Mouse (Mus musculus): Measurements from ENCODE around the gene Rnf115. TPM values are rescaled to one million over a fixed set of nuclear protein-coding genes. Genes with fewer than 3 reads are reported as not detected.

Gene Rnf115
- total RNA-seq, 4 experiments from 2014 or later: 58.9 to 79.6 (median 70.5) TPM

DNA sequence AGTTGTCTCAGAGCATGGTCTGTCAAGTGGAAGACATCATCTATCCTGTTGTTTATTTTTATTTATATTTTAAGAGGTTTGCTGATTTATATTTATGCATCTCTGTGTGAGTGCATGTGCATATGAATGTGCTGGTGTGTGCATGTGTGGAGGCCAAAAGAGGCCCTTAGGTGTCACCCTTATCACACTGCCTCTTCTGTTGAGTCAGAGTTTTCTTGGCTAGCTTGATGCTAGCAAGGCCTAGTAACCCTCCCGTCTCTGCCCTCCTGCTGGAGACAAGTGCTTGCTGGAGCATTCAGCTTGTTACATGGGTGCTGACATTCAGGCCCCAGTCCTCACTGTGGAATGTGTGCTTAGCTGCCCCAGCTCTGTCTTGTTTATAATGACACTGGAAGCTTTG lies 45.5 kb downstream of the Rnf115 start:
- no peak for DNase-seq (ENCODE audit: low spot score in 2 of 2)

DNA sequence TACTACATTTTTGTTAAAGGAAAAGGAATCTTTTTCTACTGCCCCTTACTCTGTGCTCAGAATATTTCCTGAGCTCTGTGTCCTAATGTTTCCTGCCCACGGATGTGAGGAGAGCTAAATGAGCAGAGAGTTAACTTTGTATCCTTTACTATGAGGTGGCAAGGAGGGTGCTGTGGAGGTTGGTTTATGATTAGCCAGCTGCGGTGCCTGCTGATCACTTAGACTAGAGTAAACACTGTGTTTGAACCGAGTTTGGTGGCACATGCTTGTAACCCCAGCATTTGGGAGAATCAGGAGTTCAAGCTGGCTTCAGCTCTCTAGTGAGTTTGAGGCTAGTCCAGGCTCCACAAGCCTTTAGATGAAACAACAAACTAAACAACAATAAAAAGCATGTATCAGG lies 49.7 kb downstream of the Rnf115 start:
- no peak for DNase-seq (ENCODE audit: low spot score in 2 of 2)

DNA sequence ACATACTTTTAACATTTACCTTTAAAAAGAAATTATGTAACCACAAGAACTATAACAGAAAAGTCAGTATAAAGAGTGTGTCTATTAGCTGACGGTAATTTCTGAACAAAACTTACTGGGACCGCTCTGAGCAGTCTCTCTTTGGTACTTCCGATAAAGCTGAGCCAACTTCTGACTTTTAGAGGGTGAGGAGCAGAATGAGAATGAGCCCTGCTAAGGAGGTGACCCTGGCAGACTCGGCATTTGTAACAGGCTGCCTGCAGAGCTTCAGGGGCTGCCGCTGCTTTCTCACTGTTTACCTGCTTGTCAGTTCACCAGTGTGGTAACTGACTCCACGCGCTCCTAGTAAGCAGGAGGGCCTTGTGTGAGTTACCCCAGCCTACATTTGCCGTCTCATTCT lies 54.8 kb downstream of the Rnf115 start:
- DNase-seq (ENCODE audit: low spot score in 2 of 2): no peak

DNA sequence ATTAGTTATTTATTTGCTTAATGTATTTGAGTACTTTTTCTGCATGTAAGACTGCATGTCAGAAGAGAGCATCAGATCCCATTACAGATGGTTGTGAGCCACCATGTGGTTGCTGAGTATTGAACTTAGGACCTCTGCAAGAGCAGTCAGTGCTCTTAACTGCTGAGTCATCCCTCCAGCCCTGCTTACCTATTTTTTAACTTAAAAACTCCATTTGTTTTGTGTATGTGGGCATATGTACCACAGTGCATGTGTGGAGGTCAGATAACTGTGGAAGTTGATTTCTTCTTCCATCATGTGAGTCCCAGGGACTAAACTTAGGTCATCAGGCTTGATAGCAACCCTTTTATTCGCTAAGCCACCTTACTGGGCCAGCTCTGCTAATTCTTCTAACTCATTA lies 60.3 kb downstream of the Rnf115 start:
- DNase-seq (ENCODE audit: low spot score in 2 of 2): no peak

DNA sequence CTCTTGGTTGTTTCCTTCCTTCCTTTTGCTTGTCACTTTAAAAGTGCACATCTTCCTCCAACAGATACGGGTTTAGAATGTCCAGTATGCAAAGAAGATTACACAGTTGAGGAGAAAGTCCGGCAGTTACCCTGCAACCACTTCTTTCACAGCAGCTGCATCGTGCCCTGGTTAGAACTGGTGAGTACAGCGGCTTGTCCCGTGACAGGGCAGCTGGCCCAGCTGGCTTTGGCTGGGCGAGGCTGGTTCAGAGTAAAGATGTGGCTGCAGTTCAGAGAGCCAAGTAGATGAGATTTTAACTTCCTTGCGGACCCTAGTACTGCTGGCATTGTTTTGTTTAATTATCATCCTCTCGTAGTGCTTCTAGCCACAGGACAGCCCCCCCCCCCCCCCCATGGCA lies 61.0 kb downstream of the Rnf115 start:
- peak in 1 of 2 experiments; percentile 12 for DNase-seq (ENCODE audit: low spot score in 2 of 2)

DNA sequence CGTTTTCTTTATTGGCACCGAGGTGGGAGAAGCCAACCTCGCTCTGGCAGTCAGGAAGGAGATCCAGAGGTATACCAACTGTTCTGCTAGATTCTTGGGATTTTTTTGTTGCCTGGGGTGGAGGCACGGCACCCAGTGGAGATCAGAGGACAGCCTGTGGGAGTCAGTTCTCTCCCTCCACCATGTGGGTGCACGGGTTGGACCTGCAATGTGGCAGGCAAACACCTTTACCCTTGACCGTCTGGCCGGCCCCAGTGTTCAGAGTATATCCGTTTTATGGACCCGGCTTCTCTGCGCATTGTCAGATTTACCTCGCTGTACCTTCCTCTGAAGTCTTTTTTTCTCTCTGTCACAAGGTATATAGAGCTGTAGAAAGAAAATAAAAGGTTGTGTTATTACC lies 72.8 kb downstream of the Rnf115 start:
- DNase-seq (ENCODE audit: low spot score in 2 of 2): no peak

DNA sequence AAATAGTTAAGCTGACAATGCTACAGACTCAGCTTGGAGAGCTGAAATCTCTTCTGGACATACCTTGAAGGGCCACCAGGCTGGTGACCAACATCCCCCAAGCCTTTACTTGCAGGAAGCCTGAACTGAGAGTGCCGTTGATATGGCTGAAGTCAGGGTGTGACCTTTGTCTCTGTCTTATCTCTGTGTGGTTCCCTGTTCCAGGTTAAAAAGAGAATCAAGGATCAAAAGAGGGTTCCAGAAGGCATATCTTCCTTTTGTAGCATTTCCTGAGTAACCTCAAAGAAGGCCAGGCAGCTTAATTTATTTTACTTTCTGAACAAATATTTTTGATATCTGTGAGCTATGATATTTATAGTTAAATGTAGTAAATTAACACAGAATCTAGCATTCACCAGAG lies 74.8 kb downstream of the Rnf115 start:
- no peak for DNase-seq (ENCODE audit: low spot score in 2 of 2)

DNA sequence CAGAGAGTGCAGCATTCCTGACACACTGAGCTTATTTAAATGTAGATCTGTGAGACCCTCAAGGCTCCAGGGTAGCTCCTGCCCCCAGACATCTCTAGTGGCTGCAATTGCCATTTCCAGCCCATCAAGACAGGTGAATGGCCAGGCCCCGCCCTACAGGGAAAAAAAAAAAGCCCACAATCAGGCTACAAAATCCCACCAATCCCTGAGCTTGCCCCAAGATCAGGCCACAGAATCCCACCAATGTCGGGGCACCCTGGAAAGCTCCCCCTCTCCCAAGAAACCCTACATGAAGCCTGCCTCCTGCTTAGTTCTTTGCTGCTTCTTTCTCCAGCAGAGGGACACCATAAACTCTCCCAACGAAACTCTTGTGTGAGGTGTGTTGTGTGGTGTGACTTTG lies 80.7 kb downstream of the Rnf115 start:
- no peak for DNase-seq (ENCODE audit: low spot score in 2 of 2)

DNA sequence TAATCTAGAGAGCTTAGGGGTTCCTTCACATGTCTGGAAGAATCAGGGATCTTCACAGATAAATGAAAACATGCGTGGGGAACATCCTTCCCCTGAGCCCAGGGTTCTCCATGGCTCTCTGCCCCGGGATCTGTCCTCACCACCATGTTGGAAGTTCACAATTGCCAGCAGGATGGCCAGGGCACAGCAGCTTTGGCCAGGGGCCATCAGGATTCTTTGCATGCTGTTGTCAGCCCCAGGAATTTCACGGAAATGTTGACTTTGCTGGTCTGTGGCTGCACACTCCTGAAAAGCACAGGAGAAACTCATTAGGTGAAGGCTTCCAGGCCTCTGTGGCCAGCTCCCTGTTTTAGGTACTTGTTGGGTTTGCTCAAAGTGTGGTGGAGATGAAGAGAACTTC lies 81.2 kb downstream of the Rnf115 start:
- DNase-seq (ENCODE audit: low spot score in 2 of 2): no peak

DNA sequence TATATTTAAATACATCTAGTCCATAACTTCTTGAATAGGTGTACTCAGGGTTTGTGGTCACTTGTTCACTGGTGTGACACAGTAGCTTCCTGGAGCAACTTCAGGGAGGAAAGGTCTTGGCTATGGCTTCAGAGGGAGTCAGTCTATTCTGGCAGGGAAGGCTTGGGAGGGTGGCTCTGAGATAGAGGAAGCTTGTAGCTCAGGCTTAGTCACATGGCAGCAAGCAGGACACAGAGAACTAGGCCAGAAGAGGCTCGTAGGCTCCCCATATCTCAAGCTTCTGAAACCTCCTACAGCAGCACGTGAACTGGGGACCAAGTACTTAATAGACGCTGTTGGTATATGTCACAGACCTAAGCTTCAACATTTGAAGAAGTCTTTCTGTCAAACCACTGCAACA lies 83.8 kb downstream of the Rnf115 start:
- DNase-seq (ENCODE audit: low spot score in 2 of 2): no peak

DNA sequence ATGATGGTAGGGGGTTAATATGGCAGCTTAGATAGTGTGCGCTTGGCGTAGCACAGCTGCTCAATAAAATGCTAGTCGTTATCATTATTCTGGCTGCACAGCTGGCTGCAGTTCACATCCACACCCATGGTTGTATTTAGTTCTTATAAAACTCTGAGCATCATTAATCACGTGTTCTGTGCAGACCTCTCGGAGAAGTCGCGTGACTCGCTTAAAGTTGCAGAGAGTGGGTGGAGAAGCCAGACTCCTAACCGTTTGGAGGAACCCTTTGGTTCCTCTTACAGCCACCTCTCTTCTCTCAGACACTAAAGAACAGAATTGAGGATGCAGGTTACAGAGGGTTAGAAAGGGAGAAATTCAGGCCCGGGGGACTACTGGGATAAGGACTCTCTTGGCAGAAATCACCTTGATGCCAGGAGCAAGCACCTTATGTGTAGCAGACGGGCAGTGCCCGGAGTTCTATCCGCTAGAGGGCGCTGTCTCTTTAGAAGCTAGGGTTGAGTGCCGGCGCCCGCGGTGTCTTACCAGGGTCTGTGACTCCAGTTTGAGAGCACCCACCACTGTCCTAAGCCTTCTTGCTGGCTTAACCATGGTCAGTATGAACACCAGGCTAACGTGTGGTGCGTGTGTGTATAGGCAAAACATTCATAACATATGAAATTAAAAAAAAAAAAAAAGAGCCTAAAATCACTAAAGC lies 85.1 kb downstream of the Rnf115 start:
- DNase-seq (ENCODE audit: low spot score in 2 of 2): peak; percentile 66 to 72

DNA sequence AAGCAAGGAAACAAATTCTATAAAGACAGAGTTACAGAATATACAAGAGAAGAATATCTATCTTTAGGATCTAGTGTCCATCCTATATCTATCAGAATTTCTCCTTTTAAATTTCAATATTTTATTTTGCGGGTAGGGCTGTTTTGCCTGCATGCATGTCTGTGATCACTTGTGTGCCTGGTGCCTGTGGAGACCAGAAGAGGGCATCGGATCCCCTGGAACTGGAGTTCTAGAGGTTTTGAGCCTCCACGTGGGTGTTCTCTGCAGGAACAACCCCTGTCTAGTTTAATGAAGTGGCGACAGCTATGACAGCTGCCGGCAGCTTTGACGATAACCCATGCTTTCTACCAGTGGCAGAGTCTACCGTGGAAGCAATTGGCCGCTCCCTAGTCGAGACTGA lies 85.6 kb downstream of the Rnf115 start:
- DNase-seq (ENCODE audit: low spot score in 2 of 2): peak in 1 of 2 experiments; percentile 15

DNA sequence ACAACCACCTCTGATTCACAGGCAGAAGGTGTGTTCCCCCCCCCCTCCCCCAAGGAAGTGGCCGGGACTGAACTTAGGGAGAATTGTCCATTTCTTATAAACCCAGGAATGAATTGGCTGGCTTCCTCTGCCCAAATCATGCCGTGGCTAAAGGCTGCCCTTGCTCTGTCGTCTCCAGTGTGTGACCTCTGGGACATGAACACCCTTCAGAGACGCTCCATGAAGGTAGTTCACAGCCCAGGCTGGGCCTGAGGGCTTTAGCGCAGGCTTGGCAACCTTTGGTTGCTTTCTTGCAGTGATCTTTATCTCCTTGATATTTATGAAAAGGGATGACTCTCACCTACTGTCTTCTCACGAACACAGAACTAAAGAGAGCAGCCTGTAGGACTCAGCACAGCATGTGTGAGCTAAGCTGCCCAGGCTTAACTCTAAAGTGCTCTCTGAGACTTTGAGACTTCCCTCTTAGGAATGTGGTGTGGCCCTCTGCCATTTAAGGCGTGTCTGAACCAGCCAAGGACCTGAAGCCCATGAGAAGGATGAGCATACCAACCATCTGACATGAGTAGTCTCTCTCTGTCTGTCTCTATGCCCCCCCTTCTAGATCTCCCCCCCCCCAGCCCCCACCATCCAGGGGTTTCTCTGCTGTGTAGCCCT lies 86.3 kb downstream of the Rnf115 start:
- no peak for DNase-seq (ENCODE audit: low spot score in 2 of 2)

DNA sequence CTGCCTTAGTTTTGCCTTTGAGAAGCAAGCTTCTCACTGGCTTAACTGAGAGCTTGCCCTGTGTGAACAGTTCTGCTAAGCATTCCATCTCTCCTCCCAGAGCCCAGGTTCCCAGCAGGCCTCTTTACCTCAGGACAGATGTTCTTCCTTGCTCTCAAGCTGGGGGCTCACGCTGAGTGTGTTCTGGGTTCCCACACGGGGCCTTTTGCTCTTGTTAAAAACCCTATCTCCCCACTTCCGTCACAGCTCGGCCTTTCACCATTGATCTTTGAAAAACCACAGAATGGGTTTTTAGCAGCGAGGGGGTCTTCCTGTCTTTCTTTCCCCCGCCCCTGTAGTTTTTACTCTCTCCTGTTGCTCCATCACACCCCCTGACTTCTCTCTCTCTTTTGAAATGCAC lies 86.9 kb downstream of the Rnf115 start:
- no peak for DNase-seq (ENCODE audit: low spot score in 2 of 2)

DNA sequence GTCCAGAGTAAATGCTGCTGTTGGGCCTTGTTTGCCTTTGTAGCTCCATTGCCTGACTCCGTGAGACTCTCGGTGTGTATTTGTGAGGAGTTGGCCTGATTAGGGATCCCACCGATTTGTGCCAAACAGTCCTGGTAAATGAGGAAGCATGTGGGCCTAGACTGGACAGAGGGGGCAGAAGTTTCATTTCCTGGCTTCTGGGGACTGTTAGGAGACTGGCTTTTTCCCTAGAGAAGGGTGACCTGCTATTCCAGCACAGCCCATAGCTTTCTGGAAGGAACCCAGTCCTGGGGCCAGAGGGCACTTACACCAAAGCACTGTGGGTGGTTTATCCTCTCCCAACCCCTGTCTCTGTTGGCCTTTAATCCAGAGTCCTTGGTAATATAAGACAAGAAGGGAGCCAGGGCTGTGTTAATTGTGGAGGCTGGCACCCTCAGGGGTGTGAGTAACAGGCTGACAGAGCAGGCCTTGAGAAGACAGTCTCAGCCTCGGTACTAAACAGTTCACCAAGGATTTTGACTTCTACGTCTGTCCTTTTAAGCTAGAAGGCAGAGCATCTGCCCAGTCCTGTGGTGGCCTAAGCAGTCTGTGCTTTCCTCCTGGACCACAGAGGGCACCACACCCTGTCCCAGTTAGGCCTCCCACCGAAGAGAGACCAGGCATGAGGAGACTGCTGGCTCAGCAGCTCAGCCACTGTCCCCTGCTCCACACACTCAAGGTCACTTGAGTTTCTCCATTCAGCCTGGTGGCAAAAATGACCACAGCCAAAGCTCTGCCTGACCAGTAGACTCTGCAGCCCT lies 92.9 kb downstream of the Rnf115 start:
- DNase-seq (ENCODE audit: low spot score in 2 of 2): no peak

DNA sequence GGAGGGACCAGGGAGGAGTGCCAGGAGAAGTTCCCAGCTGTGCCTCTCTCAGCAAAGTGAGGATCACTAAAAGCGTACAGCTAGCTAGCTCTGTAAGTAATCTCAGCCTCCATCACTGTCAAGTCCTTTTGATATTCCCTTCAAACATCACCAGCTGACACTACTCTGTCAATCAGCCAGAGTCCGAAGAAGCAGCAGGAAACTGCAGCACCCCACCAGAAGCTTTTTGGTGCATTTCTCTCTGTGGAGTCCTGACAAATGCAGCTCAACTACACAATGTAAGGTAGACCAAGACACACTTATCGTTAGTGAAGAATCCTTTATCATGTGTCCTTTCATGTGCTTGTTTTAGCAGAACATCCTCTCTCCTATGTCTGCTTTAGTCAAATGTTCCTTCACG lies 94.1 kb downstream of the Rnf115 start:
- DNase-seq (ENCODE audit: low spot score in 2 of 2): no peak

DNA sequence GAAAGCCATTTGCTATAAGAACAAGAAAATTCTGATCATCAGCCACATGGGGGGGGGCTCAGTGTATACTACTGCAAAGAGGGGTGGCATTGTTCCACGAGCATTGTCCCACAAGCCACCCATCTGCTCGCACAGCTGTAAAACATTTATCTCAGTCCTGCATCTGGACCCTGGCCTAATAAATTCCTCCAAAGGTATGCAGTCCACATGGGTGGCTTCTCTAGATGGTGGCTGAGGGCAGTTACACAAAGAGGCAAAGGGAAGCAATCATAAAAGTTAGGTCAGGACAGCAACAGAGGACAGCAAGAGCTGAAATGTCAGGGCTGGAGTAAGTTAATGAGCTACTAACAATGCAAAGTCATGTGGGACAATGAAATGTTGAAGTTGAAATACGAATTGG lies 96.2 kb downstream of the Rnf115 start:
- no peak for DNase-seq (ENCODE audit: low spot score in 2 of 2)

DNA sequence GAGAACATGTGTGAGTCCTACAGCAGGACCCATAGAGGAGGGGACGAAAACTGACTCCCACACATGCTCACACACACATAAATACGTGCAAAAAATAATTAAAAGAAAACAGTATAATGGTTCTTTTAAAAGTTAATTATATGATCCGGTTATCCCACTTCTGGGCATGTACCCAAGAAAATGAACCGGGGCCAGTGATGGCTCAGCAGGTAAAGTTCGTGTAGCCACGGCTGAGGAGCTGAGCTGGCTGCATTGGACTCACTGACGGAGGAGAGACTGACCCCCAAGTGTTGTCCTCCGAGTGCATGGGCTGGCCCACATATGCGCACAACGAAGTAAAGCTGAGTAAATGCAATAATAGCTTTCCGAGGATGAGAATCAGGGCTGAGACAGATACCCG lies 97.2 kb downstream of the Rnf115 start:
- DNase-seq (ENCODE audit: low spot score in 2 of 2): no peak

DNA sequence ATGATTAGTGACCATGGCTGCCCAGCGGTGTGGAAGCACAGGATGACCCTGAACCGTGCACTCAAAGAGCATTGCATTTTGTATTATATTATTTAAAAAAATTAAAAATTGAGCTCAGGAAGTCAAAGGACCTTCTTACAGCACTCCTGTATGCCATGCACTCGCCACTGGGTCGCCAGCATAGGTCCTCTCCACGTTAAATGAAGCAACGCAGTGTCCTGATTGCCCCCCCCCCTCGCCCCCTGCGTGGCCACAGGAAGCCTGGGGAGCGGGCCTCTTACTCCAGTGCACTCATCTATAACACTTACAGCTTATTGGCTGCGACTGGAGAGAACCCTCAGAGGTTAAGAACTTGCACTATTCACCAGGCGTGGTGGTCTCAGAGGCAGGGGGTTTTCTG lies 97.8 kb downstream of the Rnf115 start:
- no peak for DNase-seq (ENCODE audit: low spot score in 2 of 2)

DNA sequence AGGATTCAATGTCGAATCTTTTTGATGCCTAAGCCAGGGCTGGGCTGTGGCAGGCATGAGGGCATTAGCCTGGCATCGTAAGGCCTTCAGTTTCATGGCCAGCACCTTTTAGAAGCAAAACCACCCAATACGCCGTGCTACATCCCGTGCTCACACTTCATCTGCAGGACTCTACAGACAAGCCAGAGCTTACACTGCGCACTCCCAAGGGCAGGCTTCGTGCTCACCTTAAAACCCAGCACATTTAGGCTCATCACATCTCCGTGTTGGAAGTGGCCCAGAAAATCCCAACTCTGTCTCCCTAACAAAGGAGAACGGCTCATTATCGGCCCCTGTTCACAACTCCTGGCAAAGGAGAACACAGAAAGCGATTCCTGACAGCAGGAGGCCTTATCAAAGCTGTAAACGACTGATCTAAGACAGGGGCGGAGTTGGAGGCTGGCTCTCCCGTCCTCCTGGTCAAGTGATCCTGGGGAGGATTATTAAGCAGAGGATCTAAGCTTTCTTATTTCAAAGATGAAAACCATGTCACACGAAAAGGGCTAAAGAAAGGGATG lies 100.9 kb downstream of the Rnf115 start:
- no peak for DNase-seq (ENCODE audit: low spot score in 2 of 2)

DNA sequence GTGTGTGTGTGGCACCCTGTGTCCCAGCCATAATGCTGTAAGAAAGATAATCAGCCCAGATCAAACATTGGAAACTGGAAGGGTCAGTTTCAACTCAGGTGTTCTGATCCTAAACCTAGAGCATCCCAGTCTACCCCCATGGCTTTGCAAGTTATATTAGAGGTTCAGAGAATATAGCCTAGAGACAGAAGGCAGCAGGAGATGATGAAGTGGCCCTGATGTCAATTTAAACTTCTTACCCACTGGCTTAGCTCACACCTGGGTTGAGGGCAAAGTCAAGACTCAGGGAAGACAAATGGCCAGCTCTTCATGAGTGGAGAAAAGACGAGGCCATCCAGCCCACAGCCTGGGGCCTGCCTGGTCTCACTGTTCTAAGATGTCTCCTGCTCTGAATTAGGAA lies 101.5 kb downstream of the Rnf115 start, which contains the start of the genes Pdzk1 and Cd160:
Pdzk1 (plus strand) TSS at position 301 of the 400 bp plus-strand sequence.
Cd160 (minus strand) TSS at position 368 of the 400 bp plus-strand sequence.
- no peak for DNase-seq (ENCODE audit: low spot score in 2 of 2)

DNA sequence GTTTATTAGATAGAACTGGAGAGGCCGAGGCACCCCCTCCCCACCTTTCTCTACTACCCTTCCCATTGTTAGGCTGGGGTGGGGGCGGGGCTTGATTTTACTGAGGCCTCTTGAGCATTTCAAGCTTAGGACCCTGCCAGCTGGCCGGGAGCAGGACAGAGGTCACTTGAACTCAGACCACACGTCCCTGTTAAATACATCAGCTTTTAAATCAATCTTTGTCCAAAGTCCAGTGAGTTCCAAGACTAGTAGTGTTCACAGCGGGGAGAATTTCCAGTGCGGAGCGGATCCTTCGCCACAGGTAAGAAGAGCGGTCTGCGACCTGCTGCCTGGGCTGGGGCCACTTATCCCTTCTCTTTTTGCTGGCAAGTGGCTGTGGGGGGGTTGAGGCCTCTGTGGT lies 102.4 kb downstream of the Rnf115 start:
- no peak for DNase-seq (ENCODE audit: low spot score in 2 of 2)
